Comparison of ENCODE assay signal across 8 mouse cellular contexts in genomic region chr2:150750129-150750979, GRCm38 (mm10). TPM values are rescaled to one million over a fixed set of nuclear protein-coding genes. Genes with fewer than 3 reads are reported as not detected.
DNase-seq lines count a peak whose midpoint lies in the region; ATAC-seq and TF ChIP-seq lines count a peak whose summit lies in the region.

No protein-coding gene starts in this region.

- H3K9me3 ChIP-seq in ES-Bruce4 (replicated peaks; ENCODE audit: control insufficient read depth, insufficient read depth, low read length, poor library complexity, severe bottlenecking), result no peaks in the 10 kb centered on the region
- H3K9me3 ChIP-seq in forebrain, embryonic 14.5 days (replicated peaks; ENCODE audit: control insufficient read depth, low read length), result no peaks in the 10 kb centered on the region
- H3K9me3 ChIP-seq in kidney, embryonic 15.5 days (replicated peaks), result no peaks in the 10 kb centered on the region

- TF ChIP-seq CTCF in ES-Bruce4 (IDR thresholded peaks at IDR 0.05; ENCODE audit: low read depth, low read length), result no peak

- TF ChIP-seq EP300 in ES-Bruce4 (IDR thresholded peaks at IDR 0.05; ENCODE audit: insufficient read depth, low read depth, low read length), result no peak

- H3K4me2 ChIP-seq in forebrain, embryonic 14.5 days (ENCODE audit: low read length), result peak overlapping the region; percentile 82
- peak overlapping the region; percentile 98 for H3K4me2 ChIP-seq in kidney, embryonic 15.5 days

- peak overlapping the region; percentile 74 for H3K9ac ChIP-seq in ES-Bruce4 (ENCODE audit: low read depth, poor library complexity, severe bottlenecking)
- H3K9ac ChIP-seq in forebrain, embryonic 14.5 days (ENCODE audit: low read length), result peak overlapping the region; percentile 79
- no peak overlapping the region for H3K9ac ChIP-seq in kidney, embryonic 15.5 days

- H3K4me3 ChIP-seq in ES-Bruce4 (ENCODE audit: low read depth, low read length), result no peak overlapping the region
- H3K4me3 ChIP-seq in forebrain, embryonic 14.5 days (ENCODE audit: low read depth, low read length), result no peak overlapping the region
- peak overlapping the region; percentile 80 for H3K4me3 ChIP-seq in kidney, embryonic 15.5 days (replicated peaks)

- H3K27me3 ChIP-seq in ES-Bruce4 (ENCODE audit: control insufficient read depth, insufficient read depth, low read length, poor library complexity, severe bottlenecking), result no peaks in the 10 kb centered on the region
- no peaks in the 10 kb centered on the region for H3K27me3 ChIP-seq in forebrain, embryonic 14.5 days (replicated peaks; ENCODE audit: control insufficient read depth, insufficient read depth, low read length)
- peaks cover 17% of the 10 kb centered on the region for H3K27me3 ChIP-seq in kidney, embryonic 15.5 days

- ATAC-seq in forebrain, embryonic 14.5 days, result no peak
- no peak for ATAC-seq in kidney, embryonic 15.5 days (replicated peaks; ENCODE audit: low FRiP score)
- peak; percentile 56 for ATAC-seq in megakaryocyte progenitor cell, adult 5-6 weeks (replicated peaks; ENCODE audit: poor library complexity)

- DNase-seq in A20 (ENCODE audit: low read depth, low spot score), result peak; percentile 66
- no peak for DNase-seq in forebrain, embryonic 14.5 days (ENCODE audit: low spot score)
- peak; percentile 43 for DNase-seq in thymus, postnatal 0 days (ENCODE audit: low spot score)
- DNase-seq in cerebellum, postnatal 36 days, result no peak
- DNase-seq in cerebellum, adult 9-11 months, result no peak

- WGBS in forebrain, embryonic 14.5 days, result 79% methylated on average over 13 of the region's 13 CpGs
- 55% methylated on average over 13 of the region's 13 CpGs for WGBS in kidney, embryonic 15.5 days

- 0 out of 2 replicates have a peak, but pooled peaks cover 2% of the 10 kb centered on the region for H3K36me3 ChIP-seq in ES-Bruce4 (ENCODE audit: control insufficient read depth, insufficient read depth, low read length, poor library complexity, severe bottlenecking)
- H3K36me3 ChIP-seq in forebrain, embryonic 14.5 days (ENCODE audit: control insufficient read depth, insufficient read depth, low read length), result peaks cover 12% of the 10 kb centered on the region
- peaks cover 10% of the 10 kb centered on the region for H3K36me3 ChIP-seq in kidney, embryonic 15.5 days

- no peak overlapping the region for H3K27ac ChIP-seq in ES-Bruce4 (ENCODE audit: insufficient read depth, low read length)
- no peak overlapping the region for H3K27ac ChIP-seq in forebrain, embryonic 14.5 days (ENCODE audit: low read depth, low read length)
- H3K27ac ChIP-seq in kidney, embryonic 15.5 days, result 0 out of 2 replicates have a peak overlapping the region, but pooled peaks have one; percentile 18

- no peak for TF ChIP-seq POLR2A in ES-Bruce4 (IDR thresholded peaks at IDR 0.05; ENCODE audit: insufficient read depth, low read length)

- H3K4me1 ChIP-seq in ES-Bruce4 (ENCODE audit: control insufficient read depth, insufficient read depth, low read length), result no peaks in the 10 kb centered on the region
- H3K4me1 ChIP-seq in forebrain, embryonic 14.5 days (ENCODE audit: control insufficient read depth, insufficient read depth, low read length), result peaks cover 8% of the 10 kb centered on the region; the same call in 1 of the 2 replicates
- peaks cover 21% of the 10 kb centered on the region for H3K4me1 ChIP-seq in kidney, embryonic 15.5 days

RNA-seq across cellular contexts. Expression of gene Entpd6, which starts 1.5 kb away (rescaled TPM):
- 28.1 and 29.6 TPM in 2 replicates for polyA plus RNA-seq in ES-Bruce4 (2011; ENCODE audit: insufficient read depth, insufficient read length, low read depth, missing spikeins)
- polyA plus RNA-seq in forebrain, embryonic 14.5 days (2014; fragmentation: Nextera tagmentation; extraction: Ambion mirVana), result 32.6 and 41.3 TPM in 2 replicates
- 27.8 and 31.7 TPM in 2 replicates for polyA plus RNA-seq in kidney, embryonic 15.5 days (2015; fragmentation: Nextera tagmentation; extraction: Ambion mirVana)
- 11.5 and 11.8 TPM in 2 replicates for total RNA-seq in megakaryocyte progenitor cell, adult 5-6 weeks (2015)
- total RNA-seq in megakaryocyte progenitor cell, adult 5-6 weeks (2017), result 13.3 and 18.0 TPM in 2 replicates
- polyA plus RNA-seq in thymus, postnatal 0 days (2015; fragmentation: Nextera tagmentation; extraction: Ambion mirVana), result 18.5 and 20.4 TPM in 2 replicates

RNA-seq across cellular contexts. Expression of gene Pygb, which starts 36.2 kb away (rescaled TPM):
- 39.5 and 45.4 TPM in 2 replicates for polyA plus RNA-seq in ES-Bruce4 (2011; ENCODE audit: insufficient read depth, insufficient read length, low read depth, missing spikeins)
- polyA plus RNA-seq in forebrain, embryonic 14.5 days (2014; fragmentation: Nextera tagmentation; extraction: Ambion mirVana), result 50.7 and 57.9 TPM in 2 replicates
- polyA plus RNA-seq in kidney, embryonic 15.5 days (2015; fragmentation: Nextera tagmentation; extraction: Ambion mirVana), result 77.3 and 88.3 TPM in 2 replicates
- 8.5 and 8.7 TPM in 2 replicates for total RNA-seq in megakaryocyte progenitor cell, adult 5-6 weeks (2015)
- total RNA-seq in megakaryocyte progenitor cell, adult 5-6 weeks (2017), result 24.0 and 33.9 TPM in 2 replicates
- 46.8 and 48.8 TPM in 2 replicates for polyA plus RNA-seq in thymus, postnatal 0 days (2015; fragmentation: Nextera tagmentation; extraction: Ambion mirVana)

Comparison
In these comparisons a context has a peak if more than half of its experiments do, and no peak if none do; other contexts are left out.
1. DNase-seq: peak in A20 (single experiment) and thymus, postnatal 0 days (single experiment); none in forebrain, embryonic 14.5 days (single experiment), cerebellum, postnatal 36 days (0 of 2) and cerebellum, adult 9-11 months (single experiment).